Mouse (Mus musculus) stomach, postnatal 0 days (tissue): ENCODE results near the gene Shh.

Experiments used
- CTCF ChIP-seq: IDR thresholded peaks from 2 replicates; pipeline ENCODE4 v1.5.1; 2016; ENCODE audit warnings: antibody characterized with exemption, low read depth, mild to moderate bottlenecking, moderate library complexity
- EP300 ChIP-seq: optimal IDR thresholded peaks from 2 replicates; pipeline ENCODE3; 2016; ENCODE audit warnings: antibody characterized with exemption

DNA sequence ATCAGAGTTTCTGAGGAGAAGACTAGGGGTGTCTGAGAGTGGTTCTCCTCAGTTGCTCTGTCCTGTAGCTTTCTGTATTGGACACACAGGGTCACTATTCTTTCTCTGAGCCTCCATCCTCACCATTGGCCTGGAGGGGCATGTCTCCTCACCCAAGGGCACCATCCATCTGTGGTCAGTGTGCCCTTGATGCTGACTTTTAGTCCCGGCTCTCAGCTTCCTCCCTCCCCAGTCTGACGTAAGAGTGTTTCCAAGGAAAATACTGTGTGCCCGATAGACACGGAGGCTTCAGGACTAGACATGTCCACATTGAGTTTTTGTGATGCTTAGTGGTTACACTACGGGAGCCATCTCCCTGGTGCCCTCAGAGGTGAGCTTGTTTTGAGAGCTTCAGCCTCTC lies 6.5 kb upstream of the Shh start:
- no peak for TF ChIP-seq CTCF
- TF ChIP-seq EP300: no peak
